ENCODE assay signal across 12 mouse cellular contexts in the genomic region with DNA sequence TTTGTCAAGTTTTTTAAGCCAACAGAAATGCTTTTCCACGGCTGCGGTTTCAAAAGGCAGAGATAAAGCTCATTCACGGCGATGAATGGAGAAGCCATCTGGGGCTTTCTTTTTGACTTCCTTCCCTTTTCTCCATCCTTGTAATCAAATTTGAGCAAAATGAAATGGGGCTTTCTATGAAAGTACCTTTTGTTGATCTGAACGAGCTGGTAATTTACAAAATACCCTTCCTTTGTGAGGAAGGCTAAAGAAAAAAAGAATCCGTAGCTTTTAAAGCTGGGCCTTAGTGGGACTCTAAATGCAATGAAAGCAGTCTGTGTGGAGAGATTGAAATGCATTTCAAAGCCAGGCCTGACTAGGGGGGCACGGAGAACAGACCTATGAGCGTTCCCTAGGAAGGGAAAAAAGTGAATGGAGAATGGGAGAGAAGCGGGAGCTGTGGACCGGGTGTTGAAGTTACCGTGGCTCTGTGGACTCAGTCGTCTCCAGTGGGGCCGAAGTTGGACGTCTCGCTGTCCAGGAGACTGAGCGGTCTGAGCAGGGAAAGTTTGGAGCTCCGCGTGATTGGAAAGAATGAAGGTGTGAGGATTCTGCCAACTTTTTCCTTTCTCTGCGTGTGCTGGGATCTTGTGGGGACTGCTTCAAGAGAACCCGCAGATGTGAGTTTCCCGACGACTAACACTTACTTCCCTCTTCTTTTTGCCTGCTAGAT.
DNase-seq lines count a peak whose midpoint lies in the region; ATAC-seq lines count a peak whose summit lies in the region.
"Had no signal": no experiment of that assay in that cellular context is flagged by ENCODE, and none has a peak within 500 bp of the region (broad histone marks: within the 10 kb centered on the region; RNA-seq: fewer than 3 reads in every experiment).

No protein-coding gene starts in this region.

- no peak overlapping the region for H3K9ac ChIP-seq in heart, embryonic 16.5 days (ENCODE audit: low read length)
- H3K9ac ChIP-seq in hindbrain, embryonic 12.5 days, result no peak overlapping the region
- H3K9ac ChIP-seq: lung, embryonic 15.5 days had no signal

- no peaks in the 10 kb centered on the region for H3K4me1 ChIP-seq in heart, embryonic 16.5 days (ENCODE audit: control insufficient read depth, insufficient read depth, low read length)
- H3K4me1 ChIP-seq in hindbrain, embryonic 12.5 days, result peaks cover 19% of the 10 kb centered on the region
- H3K4me1 ChIP-seq: lung, embryonic 15.5 days had no signal

- H3K4me3 ChIP-seq in heart, embryonic 16.5 days (ENCODE audit: low read length), result 0 out of 2 replicates have a peak overlapping the region, but pooled peaks have one; percentile 1
- peak overlapping the region; percentile 16 for H3K4me3 ChIP-seq in hindbrain, embryonic 12.5 days
- H3K4me3 ChIP-seq: lung, embryonic 15.5 days had no signal

- no peaks in the 10 kb centered on the region for H3K9me3 ChIP-seq in heart, embryonic 16.5 days (replicated peaks; ENCODE audit: control insufficient read depth, low read length)
- no peaks in the 10 kb centered on the region for H3K9me3 ChIP-seq in hindbrain, embryonic 12.5 days (replicated peaks)
- H3K9me3 ChIP-seq: lung, embryonic 15.5 days had no signal

- no peaks in the 10 kb centered on the region for H3K36me3 ChIP-seq in heart, embryonic 16.5 days (ENCODE audit: control insufficient read depth, insufficient read depth)
- H3K36me3 ChIP-seq in hindbrain, embryonic 12.5 days, result no peaks in the 10 kb centered on the region
- H3K36me3 ChIP-seq: lung, embryonic 15.5 days had no signal

- no peak for DNase-seq in heart, postnatal 25 days (ENCODE audit: low spot score)
- peak; percentile 45 for DNase-seq in embryo, embryonic 11 days
- peak; percentile 33 for DNase-seq in neural tube, embryonic 10.5 days (ENCODE audit: extremely low spot score, low spot score)
- no peak for DNase-seq in urinary bladder, postnatal 36 days (ENCODE audit: low spot score in 2 of 2)
- no peak for DNase-seq in lung, postnatal 4 days
- no peak for DNase-seq in lung, postnatal 10 days
- DNase-seq: kidney, adult 2 months; thymus, adult 18-20 months had no signal

- H3K27ac ChIP-seq in heart, embryonic 16.5 days (ENCODE audit: low read length), result no peak overlapping the region
- peak overlapping the region; percentile 35 for H3K27ac ChIP-seq in hindbrain, embryonic 12.5 days
- H3K27ac ChIP-seq: lung, embryonic 15.5 days had no signal

- WGBS in heart, embryonic 16.5 days, result 34% methylated on average over 22 of the region's 22 CpGs
- 22% methylated on average over 22 of the region's 22 CpGs for WGBS in hindbrain, embryonic 12.5 days

- intact Hi-C loops in heart, postnatal 25 days (cut with DNase I), result loop anchor here (5.0 to 10.0 kb wide), 3 partner anchors 112 to 372 kb away; a partner anchor contains a TSS

- no peak for ATAC-seq in heart, embryonic 16.5 days (replicated peaks; ENCODE audit: extremely low read depth, insufficient read depth, low FRiP score)
- peak; percentile 32; the same call in 1 of the 2 replicates for ATAC-seq in hindbrain, embryonic 12.5 days (ENCODE audit: low FRiP score)
- ATAC-seq: CD4-positive, CD25-positive, alpha-beta regulatory T cell, adult 4 months had no signal

- H3K27me3 ChIP-seq in heart, embryonic 16.5 days (ENCODE audit: control insufficient read depth, insufficient read depth, low read length), result peaks cover 9% of the 10 kb centered on the region; the same call in 1 of the 2 replicates
- H3K27me3 ChIP-seq in hindbrain, embryonic 12.5 days, result no peaks in the 10 kb centered on the region

- H3K4me2 ChIP-seq in heart, embryonic 16.5 days (ENCODE audit: low read depth, low read length), result 0 out of 2 replicates have a peak overlapping the region, but pooled peaks have one; percentile 9
- peak overlapping the region; percentile 35 for H3K4me2 ChIP-seq in hindbrain, embryonic 12.5 days (replicated peaks)
- H3K4me2 ChIP-seq: lung, embryonic 15.5 days had no signal

Comparison
In these comparisons a context has a peak if more than half of its experiments do, and no peak if none do; other contexts are left out.
1. DNase-seq: peak in embryo, embryonic 11 days (single experiment) and neural tube, embryonic 10.5 days (single experiment); none in heart, postnatal 25 days (single experiment), urinary bladder, postnatal 36 days (0 of 2), lung, postnatal 4 days (0 of 2) and lung, postnatal 10 days (single experiment).